Mouse (Mus musculus): ENCODE results near the gene Mybpc2. TPM values are rescaled to one million over a fixed set of nuclear protein-coding genes. Genes with fewer than 3 reads are reported as not detected.

Gene Mybpc2
- polyA plus RNA-seq, 1 experiment from 2014 or later = 0.19 TPM

DNA sequence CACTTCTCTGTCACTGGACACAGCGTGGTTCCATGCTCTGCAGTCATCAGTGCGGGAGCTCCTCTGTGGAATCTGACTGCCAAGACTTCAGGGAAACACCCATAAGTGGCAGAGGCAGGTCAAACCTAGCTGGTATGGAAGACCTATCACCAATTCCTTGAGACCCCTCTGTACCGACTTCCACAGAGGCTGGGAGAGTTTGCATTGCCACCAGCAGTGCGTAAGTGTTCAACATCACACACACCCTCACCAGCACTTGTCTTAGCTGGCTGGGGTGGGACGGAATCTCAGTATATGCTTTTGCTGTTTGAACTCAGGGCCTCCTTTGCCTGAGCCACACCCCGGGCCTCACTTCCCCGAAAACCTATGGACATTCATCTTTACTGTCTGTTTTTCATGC lies 36.5 kb downstream of the Mybpc2 start:
- Histone ChIP-seq H3K9me3 (no peaks in the 10 kb centered on the region), H3K4me2 (no peak overlapping the region), H3K27ac (no peak overlapping the region), H3K4me3 (no peak overlapping the region), H3K9ac (no peak overlapping the region), H3K36me3 (replicated peaks) (peaks cover 28% of the 10 kb centered on the region), H3K4me1 (no peaks in the 10 kb centered on the region), H3K27me3 (replicated peaks) (no peaks in the 10 kb centered on the region)
- ATAC-seq (replicated peaks) = no peak
- WGBS = 86% methylated on average over 7 of the region's 7 CpGs

DNA sequence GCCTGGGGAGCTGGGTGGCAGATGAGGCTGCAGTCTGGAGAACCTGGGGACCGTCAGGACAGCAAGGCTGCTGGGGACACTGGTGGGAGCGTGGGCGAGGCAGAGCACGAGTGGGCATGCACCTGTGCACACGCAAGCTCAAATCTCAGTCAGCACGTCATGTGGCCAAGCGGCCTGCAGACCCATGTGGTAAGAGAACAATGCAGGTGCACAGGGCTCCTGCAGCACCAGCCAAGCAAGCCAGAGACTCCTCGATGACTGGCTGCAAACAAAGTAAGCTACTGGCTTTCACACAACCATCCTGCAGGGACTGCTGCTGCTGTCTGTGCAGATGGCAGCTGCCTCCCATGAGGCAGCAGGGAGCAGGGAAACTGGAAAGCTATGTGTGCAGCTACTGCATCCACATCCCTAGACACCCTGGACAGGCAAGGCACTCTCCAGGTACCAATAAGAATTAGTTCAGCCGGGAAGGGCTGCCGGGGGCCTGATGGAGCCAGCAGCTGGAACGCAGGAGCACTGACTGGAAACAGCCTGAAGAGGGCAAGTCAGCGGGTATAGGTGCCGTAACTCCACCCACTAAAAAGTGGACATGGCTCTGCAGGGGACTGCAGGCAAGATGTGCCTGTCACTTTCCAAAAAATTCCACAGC lies 37.4 kb downstream of the Mybpc2 start:
- WGBS = 55% methylated on average over 13 of the region's 13 CpGs
- Histone ChIP-seq H3K27me3 (replicated peaks) (peaks cover 5% of the 10 kb centered on the region), H3K4me2 (no peak overlapping the region), H3K9me3 (no peaks in the 10 kb centered on the region), H3K4me1 (no peaks in the 10 kb centered on the region), H3K36me3 (replicated peaks) (peaks cover 19% of the 10 kb centered on the region), H3K4me3 (no peak overlapping the region), H3K9ac (no peak overlapping the region), H3K27ac (no peak overlapping the region)
- ATAC-seq (replicated peaks) = no peak

DNA sequence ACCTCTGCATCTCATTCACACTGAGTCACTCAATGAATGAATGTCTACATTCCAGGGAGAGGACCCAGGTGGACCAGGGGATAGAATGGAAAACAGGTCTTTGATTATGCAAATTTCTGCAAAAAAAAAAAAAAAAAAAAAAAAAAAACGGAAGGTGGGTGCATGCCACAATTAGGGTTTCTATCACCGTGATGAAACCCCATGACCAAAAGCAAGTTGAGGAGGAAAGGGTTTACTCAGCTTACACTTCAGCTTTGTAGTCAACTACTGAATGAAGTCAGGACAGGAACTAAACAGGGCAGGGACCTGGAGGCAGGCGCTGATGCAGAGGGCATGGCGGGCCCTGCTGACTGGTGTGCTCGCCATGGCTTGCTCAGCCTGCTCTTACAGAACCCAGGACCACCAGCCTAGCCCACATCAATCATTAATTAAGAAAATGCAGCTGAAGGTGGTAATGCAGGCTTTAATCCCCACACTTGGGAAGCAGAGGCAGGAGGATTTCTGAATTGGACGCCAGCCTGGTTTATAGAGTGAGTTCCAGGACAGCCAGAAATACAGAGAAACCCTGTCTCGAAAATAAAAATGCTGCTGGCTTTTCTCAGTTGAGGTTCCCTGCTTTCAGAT lies 38.8 kb downstream of the Mybpc2 start:
- H3K4me3 ChIP-seq = no peak overlapping the region
- no peaks in the 10 kb centered on the region for H3K9me3 ChIP-seq
- H3K4me1 ChIP-seq = no peaks in the 10 kb centered on the region
- WGBS = 71% methylated on average over 7 of the region's 7 CpGs
- peaks cover 10% of the 10 kb centered on the region; the same call in 1 of the 2 replicates for H3K36me3 ChIP-seq (replicated peaks)
- no peak overlapping the region for H3K27ac ChIP-seq
- peaks cover 5% of the 10 kb centered on the region for H3K27me3 ChIP-seq (replicated peaks)
- H3K4me2 ChIP-seq = no peak overlapping the region
- 0 out of 2 replicates have a peak, but pooled peaks have one; percentile 38 for ATAC-seq (replicated peaks)
- H3K9ac ChIP-seq = no peak overlapping the region

DNA sequence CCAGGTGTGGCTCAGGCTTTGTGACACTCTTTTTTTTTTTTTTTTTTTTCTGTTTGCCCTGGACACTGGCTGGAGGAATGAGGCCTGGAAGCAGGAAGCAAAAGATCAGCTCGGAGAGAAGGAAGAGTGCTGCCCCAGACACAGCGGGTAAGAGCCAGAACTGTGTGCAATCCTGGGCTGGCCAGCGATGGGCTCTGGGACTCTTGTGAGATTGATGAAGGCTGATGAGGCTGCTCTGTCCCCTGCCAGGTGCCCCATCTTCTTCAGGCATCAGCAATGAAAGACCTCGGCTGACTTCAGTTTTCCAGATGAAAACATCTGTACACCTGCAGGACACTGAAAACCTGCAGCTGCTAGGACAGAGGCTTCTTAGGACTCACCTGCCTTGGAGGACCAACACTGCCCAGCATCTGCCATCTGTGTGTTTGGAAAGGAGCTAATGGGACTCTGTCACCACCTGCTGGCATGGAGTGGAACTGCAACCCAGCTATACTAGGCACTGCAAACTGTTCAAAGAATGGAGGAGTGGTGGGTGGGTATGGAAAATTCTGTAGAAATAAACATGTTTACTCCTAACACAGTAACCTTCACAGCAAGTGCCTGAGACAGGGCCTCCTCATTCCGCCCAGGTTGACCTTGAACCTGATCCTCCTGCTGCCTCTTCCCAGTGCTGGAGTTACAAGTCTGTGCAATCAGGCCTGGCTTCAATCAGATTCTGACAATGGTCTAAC lies 39.5 kb downstream of the Mybpc2 start:
- Histone ChIP-seq H3K27ac (no peak overlapping the region; the same call in 1 of the 2 replicates), H3K9ac (no peak overlapping the region)
- peak; percentile 77 for ATAC-seq (replicated peaks)

DNA sequence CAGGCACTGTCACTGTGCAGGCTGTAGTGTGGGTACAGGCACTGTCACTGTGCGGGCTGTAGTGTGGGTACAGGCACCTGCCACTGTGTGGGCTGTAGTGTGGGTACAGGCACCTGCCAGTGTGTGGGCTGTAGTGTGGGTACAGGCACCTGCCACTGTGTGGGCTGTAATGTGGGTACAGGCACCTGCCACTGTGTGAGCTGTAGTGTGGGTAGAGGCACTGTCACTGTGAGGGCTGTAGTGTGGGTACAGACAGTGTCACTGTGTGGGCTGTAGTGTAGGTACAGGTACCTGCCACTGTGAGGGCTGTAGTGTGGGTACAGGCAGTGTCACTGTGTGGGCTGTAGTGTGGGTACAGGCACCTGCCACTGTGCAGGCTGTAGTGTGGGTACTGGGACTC lies 40.3 kb downstream of the Mybpc2 start:
- Histone ChIP-seq H3K4me1 (no peaks in the 10 kb centered on the region), H3K27me3 (replicated peaks) (peaks cover 12% of the 10 kb centered on the region), H3K4me2 (no peak overlapping the region), H3K9ac (no peak overlapping the region), H3K27ac (no peak overlapping the region), H3K36me3 (replicated peaks) (no peaks in the 10 kb centered on the region), H3K9me3 (no peaks in the 10 kb centered on the region), H3K4me3 (no peak overlapping the region)
- no peak for ATAC-seq (replicated peaks)
- WGBS = 100% methylated on average over 1 of the region's 1 CpGs

More for the DNA sequence above, 39.5 kb downstream of the Mybpc2 start:
- Histone ChIP-seq H3K36me3 (replicated peaks) (peaks cover 3% of the 10 kb centered on the region; the same call in 1 of the 2 replicates), H3K4me2 (no peak overlapping the region), H3K27me3 (replicated peaks) (peaks cover 7% of the 10 kb centered on the region), H3K4me3 (no peak overlapping the region), H3K9me3 (no peaks in the 10 kb centered on the region), H3K4me1 (no peaks in the 10 kb centered on the region)
- 33% methylated on average over 5 of the region's 5 CpGs for WGBS

DNA sequence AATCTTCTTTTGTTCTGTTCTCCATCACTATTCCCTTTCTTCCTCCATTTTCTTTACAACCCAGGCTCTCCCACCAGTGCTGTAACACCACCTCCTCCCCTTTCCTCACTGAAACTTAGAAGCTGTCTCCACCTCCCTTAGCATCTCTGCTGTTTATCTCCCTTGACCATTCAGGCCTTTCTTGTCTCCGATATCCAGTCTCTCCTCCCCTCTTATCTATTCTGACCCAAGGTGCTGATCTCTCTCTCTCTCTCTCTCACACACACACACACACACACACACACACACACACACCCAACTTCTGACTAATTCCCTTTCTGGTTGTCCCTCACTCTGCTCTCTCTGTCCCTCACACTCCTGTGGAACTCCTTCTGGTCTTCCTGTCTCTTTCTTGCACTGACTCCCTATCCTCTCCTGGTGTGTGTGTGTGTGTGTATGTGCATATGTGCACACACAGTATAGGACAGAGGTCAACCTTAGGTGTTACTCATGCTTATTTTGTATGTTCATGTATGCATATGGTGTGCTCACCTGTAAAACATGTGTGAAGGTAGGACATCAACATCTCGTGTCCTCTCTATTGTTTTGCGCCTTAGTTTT lies 41.5 kb downstream of the Mybpc2 start:
- no peaks in the 10 kb centered on the region for H3K9me3 ChIP-seq
- no peak overlapping the region for H3K4me2 ChIP-seq
- no peak overlapping the region for H3K4me3 ChIP-seq
- no peak overlapping the region for H3K27ac ChIP-seq
- H3K36me3 ChIP-seq (replicated peaks) = no peaks in the 10 kb centered on the region
- H3K27me3 ChIP-seq (replicated peaks) = peaks cover 15% of the 10 kb centered on the region
- WGBS = 72% methylated on average over 3 of the region's 3 CpGs
- no peaks in the 10 kb centered on the region for H3K4me1 ChIP-seq
- no peak overlapping the region for H3K9ac ChIP-seq
- no peak for ATAC-seq (replicated peaks)

DNA sequence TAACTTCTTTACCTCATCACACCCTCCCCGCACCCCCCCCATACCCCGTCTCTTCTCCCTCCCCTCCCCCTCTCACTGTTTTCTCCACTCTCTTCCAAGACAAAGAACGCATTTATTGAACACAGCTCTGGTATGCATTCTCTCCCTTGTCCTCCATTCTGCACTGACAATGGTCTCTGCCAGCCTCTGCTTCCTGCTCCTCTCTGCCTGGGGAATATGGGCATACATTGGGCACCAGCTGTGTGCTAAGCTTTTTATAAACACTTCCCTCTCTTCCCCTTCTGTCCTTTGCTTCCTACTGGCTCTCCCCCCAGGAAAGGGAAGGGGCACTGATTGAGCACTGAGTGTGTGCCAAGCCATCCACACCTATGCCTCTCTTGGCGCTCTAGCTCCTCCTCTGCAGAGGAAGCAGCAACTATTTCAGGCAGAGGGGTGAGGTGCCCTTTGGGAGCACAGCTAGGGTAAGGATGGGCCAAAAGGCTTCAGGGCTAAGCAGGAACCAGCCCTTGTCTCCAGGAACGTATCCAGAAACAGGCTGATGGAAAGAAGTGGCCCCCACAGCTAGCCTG lies 49.3 kb downstream of the Mybpc2 start:
- Histone ChIP-seq H3K4me2 (no peak overlapping the region), H3K27ac (peak overlapping the region; percentile 58; the same call in 1 of the 2 replicates), H3K4me1 (peaks cover 23% of the 10 kb centered on the region), H3K36me3 (replicated peaks) (no peaks in the 10 kb centered on the region), H3K4me3 (no peak overlapping the region), H3K9ac (no peak overlapping the region), H3K9me3 (no peaks in the 10 kb centered on the region), H3K27me3 (replicated peaks) (peaks cover 8% of the 10 kb centered on the region; the same call in 1 of the 2 replicates)
- WGBS = 33% methylated on average over 5 of the region's 5 CpGs
- ATAC-seq (replicated peaks) = no peak

DNA sequence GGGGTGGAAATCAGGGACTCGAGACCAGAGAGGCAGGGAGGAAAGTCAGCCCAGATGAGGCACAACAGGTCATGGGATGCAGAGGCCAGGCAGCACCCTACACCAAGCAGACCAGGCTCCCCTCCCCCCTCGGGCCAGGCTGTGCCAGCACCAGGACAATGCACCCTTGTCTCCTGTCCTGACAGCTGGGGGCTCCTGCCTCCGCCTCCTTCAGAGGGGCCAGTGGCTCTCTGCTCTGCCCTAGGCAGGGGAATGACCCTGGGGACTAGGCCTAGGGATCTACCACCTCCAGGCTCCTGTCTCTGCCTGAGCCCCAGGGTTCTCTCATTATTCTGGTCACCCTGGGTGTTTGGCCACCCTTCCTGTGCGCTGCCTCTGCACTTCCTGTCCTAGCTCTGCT lies 50.0 kb downstream of the Mybpc2 start:
- H3K27ac ChIP-seq = peak overlapping the region; percentile 58
- H3K4me1 ChIP-seq = peaks cover 30% of the 10 kb centered on the region
- peak; percentile 67 for ATAC-seq (replicated peaks)
- H3K4me2 ChIP-seq = no peak overlapping the region
- no peak overlapping the region for H3K4me3 ChIP-seq
- H3K9me3 ChIP-seq = no peaks in the 10 kb centered on the region
- no peak overlapping the region for H3K9ac ChIP-seq
- no peaks in the 10 kb centered on the region for H3K36me3 ChIP-seq (replicated peaks)
- H3K27me3 ChIP-seq (replicated peaks) = peaks cover 5% of the 10 kb centered on the region; the same call in 1 of the 2 replicates
- WGBS = 10% methylated on average over 4 of the region's 4 CpGs

DNA sequence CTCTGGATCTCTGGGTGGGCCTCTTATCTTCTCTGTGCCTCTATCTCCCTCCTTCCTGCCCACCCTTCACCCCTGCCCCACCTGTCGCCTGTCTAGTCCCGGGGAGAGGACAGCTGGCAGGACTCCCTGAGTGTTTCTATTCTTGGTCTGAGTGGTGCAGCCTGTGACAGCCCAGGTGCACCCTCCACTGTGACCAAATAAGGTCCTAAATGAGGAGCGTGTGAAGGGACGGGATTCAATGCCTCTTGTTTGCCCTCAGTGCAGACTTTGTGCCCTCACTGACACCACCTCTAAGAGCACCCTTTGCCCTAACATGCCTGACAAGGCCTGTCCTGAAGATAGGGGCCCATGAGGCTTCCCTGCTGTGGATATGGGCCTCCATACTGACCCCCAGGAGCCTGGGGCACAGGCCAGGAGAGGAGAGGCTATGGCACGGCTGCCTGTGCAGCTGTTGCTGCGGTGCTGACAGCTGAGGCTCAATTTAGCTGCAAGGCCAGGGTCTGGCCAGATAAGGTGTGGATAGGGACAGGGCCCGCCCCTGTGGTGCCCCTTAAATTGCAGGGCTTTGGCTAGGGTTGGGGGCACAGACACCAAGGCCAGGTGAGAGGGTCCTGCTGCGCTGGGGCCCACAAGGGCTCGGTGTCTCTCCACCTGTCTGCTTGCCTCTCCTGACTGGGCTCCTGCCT lies 51.4 kb downstream of the Mybpc2 start:
- ATAC-seq (replicated peaks) = no peak
- 0 out of 2 replicates have a peak, but pooled peaks cover under 1% of the 10 kb centered on the region for H3K27me3 ChIP-seq (replicated peaks)
- H3K36me3 ChIP-seq (replicated peaks) = no peaks in the 10 kb centered on the region
- no peak overlapping the region for H3K4me2 ChIP-seq
- H3K4me3 ChIP-seq = no peak overlapping the region
- no peak overlapping the region for H3K27ac ChIP-seq
- peaks cover 42% of the 10 kb centered on the region for H3K4me1 ChIP-seq
- H3K9ac ChIP-seq = peak overlapping the region; percentile 8
- 55% methylated on average over 9 of the region's 9 CpGs for WGBS
- H3K9me3 ChIP-seq = no peaks in the 10 kb centered on the region

DNA sequence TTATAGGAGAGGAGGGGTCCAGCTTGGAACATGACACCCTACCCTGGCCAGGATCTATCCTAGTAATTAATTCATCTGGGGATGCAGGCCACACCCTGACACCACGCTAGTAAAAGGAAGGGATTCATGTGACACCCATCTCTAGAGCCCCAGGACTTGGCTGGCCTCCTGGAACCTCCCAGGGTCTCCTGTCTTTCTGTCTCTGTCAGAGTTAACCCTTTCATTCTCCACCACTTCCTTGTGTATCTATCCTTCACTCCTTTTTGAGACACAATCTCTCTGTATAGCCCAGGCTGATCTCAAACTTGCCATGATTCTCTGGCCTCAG lies 51.9 kb downstream of the Mybpc2 start:
- H3K9me3 ChIP-seq = no peaks in the 10 kb centered on the region
- H3K4me3 ChIP-seq = no peak overlapping the region
- WGBS = 25% methylated on average over 1 of the region's 1 CpGs
- H3K27me3 ChIP-seq (replicated peaks) = no peaks in the 10 kb centered on the region
- no peaks in the 10 kb centered on the region for H3K36me3 ChIP-seq (replicated peaks)
- no peak for ATAC-seq (replicated peaks)
- no peak overlapping the region for H3K4me2 ChIP-seq
- peak overlapping the region; percentile 8; the same call in 1 of the 2 replicates for H3K9ac ChIP-seq
- no peak overlapping the region for H3K27ac ChIP-seq
- H3K4me1 ChIP-seq = peaks cover 43% of the 10 kb centered on the region

DNA sequence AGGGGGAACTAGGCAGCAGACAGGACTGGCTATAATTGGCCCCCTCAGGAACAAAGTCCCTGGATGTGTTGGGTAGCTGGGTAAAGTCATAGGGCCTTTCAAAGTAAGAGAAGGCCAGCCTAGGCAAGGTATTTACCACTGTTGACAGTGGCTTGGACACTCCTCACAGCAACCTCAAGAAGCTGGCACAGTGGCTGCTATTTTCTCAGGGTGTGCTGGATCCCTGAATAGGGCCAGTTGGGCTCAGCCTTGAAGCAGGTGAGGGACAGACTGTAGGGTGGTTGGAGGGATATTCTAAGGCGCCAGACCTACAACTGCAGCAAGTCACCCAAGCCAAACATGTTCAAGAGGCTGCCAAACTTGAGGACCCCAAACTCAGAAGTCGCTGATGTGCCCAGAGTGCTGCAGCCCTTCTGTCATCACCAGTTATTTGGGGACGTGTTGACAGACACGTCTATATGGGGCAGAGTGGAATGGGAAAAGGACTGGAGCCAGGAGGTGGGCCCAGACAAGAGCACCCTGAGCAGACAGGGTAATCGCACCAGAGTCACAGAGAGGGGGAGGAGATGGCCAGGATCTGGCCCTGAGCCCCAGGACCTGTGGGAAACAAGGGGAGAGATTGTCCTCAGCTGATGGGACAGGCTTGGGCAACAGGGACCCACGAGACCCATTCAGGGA lies 52.4 kb downstream of the Mybpc2 start:
- Histone ChIP-seq H3K9me3 (no peaks in the 10 kb centered on the region), H3K4me1 (peaks cover 48% of the 10 kb centered on the region), H3K9ac (no peak overlapping the region), H3K4me2 (no peak overlapping the region), H3K27me3 (replicated peaks) (no peaks in the 10 kb centered on the region), H3K27ac (no peak overlapping the region), H3K4me3 (no peak overlapping the region), H3K36me3 (replicated peaks) (no peaks in the 10 kb centered on the region)
- WGBS = 47% methylated on average over 6 of the region's 6 CpGs
- ATAC-seq (replicated peaks) = no peak
